ENCODE assay signal across 18 mouse cellular contexts in the genomic region with DNA sequence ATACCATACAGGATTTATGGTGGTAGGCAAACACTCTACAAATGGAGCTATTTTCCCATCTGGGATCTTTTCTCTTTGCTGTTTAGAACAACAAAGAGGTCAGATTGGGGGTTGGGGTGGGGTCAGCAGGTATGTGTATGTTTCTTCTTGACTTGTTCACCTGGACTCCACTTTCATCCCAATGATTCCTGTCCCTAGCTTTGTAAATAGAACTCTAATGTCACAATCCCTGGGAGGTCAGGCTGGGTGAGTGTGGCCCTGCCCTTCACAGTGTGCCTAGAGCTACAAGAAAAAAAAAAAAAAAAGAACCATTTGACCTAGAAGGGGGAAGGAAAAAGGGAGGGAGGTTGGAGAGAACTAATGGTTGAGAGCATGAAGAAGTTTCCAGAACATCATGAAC.
"Had no signal": no experiment of that assay in that cellular context is flagged by ENCODE, and none has a peak within 500 bp of the region (broad histone marks: within the 10 kb centered on the region; RNA-seq: fewer than 3 reads in every experiment).

No protein-coding gene starts in this region.

- DNase-seq: kidney, adult 9 months; kidney, postnatal 36 days; layer of hippocampus, adult 9-11 months; layer of hippocampus, postnatal 36 days; lung, postnatal 14 days; retina, postnatal 1 day; right cerebral cortex, postnatal 14 days; thymus, postnatal 4 days had no signal

- H3K36me3 ChIP-seq: intestine, embryonic 15.5 days; limb, embryonic 12.5 days; lung, embryonic 15.5 days; midbrain, embryonic 15.5 days; neural tube, embryonic 13.5 days had no signal

- H3K9ac ChIP-seq: intestine, embryonic 15.5 days; limb, embryonic 12.5 days; liver, embryonic 14.5 days; lung, embryonic 15.5 days; midbrain, embryonic 15.5 days; neural tube, embryonic 13.5 days had no signal

- H3K4me1 ChIP-seq: intestine, embryonic 15.5 days; limb, embryonic 12.5 days; lung, embryonic 15.5 days; midbrain, embryonic 15.5 days; neural tube, embryonic 13.5 days had no signal

- H3K4me3 ChIP-seq: intestine, embryonic 15.5 days; limb, embryonic 12.5 days; lung, embryonic 15.5 days; megakaryocyte, embryonic 14.5 days; midbrain, embryonic 15.5 days; neural tube, embryonic 13.5 days had no signal

- H3K4me2 ChIP-seq: intestine, embryonic 15.5 days; limb, embryonic 12.5 days; lung, embryonic 15.5 days; midbrain, embryonic 11.5 days; midbrain, embryonic 15.5 days; neural tube, embryonic 13.5 days had no signal

- H3K27ac ChIP-seq: intestine, embryonic 15.5 days; kidney, postnatal 0 days; limb, embryonic 12.5 days; liver, embryonic 14.5 days; lung, embryonic 15.5 days; macrophage; midbrain, embryonic 15.5 days; neural tube, embryonic 13.5 days had no signal

- H3K27me3 ChIP-seq: intestine, embryonic 15.5 days; limb, embryonic 12.5 days; lung, embryonic 15.5 days; midbrain, embryonic 15.5 days; neural tube, embryonic 13.5 days had no signal

- H3K9me3 ChIP-seq: intestine, embryonic 15.5 days; lung, embryonic 15.5 days; midbrain, embryonic 15.5 days; neural tube, embryonic 13.5 days had no signal

- ATAC-seq: intestine, embryonic 15.5 days; midbrain, embryonic 15.5 days had no signal
